Comparison of ENCODE assay signal across 15 mouse cellular contexts in genomic region chr14:75482231-75483175, GRCm38 (mm10). TPM values are rescaled to one million over a fixed set of nuclear protein-coding genes. Genes with fewer than 3 reads are reported as not detected.
DNase-seq lines count a peak whose midpoint lies in the region; ATAC-seq and TF ChIP-seq lines count a peak whose summit lies in the region.
"Had no signal": no experiment of that assay in that cellular context is flagged by ENCODE, and none has a peak within 500 bp of the region (broad histone marks: within the 10 kb centered on the region; RNA-seq: fewer than 3 reads in every experiment).

No protein-coding gene starts in this region.

- WGBS in hindbrain, embryonic 10.5 days, result 82% methylated on average over 15 of the region's 15 CpGs
- WGBS in midbrain, embryonic 13.5 days, result 69% methylated on average over 15 of the region's 15 CpGs

- TF ChIP-seq POLR2A in brain, embryonic 14.5 days (IDR thresholded peaks at IDR 0.05; ENCODE audit: borderline replicate concordance, extremely low read depth, insufficient read depth, insufficient read length, poor library complexity, severe bottlenecking), result no peak

- no peaks in the 10 kb centered on the region for H3K9me3 ChIP-seq in hindbrain, embryonic 10.5 days
- H3K9me3 ChIP-seq in midbrain, embryonic 13.5 days, result 0 out of 2 replicates have a peak, but pooled peaks cover 3% of the 10 kb centered on the region
- H3K9me3 ChIP-seq: G1E; heart, embryonic 13.5 days had no signal

- H3K27ac ChIP-seq in hindbrain, embryonic 10.5 days, result peak overlapping the region; percentile 36; the same call in 1 of the 2 replicates
- H3K27ac ChIP-seq in midbrain, embryonic 13.5 days, result peak overlapping the region; percentile 37; the same call in 1 of the 2 replicates
- H3K27ac ChIP-seq: heart, embryonic 13.5 days had no signal

- TF ChIP-seq CTCF in brain, embryonic 14.5 days (IDR thresholded peaks at IDR 0.05; ENCODE audit: borderline replicate concordance, extremely low read depth, insufficient read depth, insufficient read length), result no peak

- H3K9ac ChIP-seq in midbrain, embryonic 13.5 days (replicated peaks), result no peak overlapping the region
- H3K9ac ChIP-seq: heart, embryonic 13.5 days had no signal

- no peaks in the 10 kb centered on the region for H3K4me1 ChIP-seq in hindbrain, embryonic 10.5 days (replicated peaks)
- H3K4me1 ChIP-seq in midbrain, embryonic 13.5 days (replicated peaks), result peaks cover 20% of the 10 kb centered on the region
- H3K4me1 ChIP-seq: heart, embryonic 13.5 days had no signal

- ATAC-seq in midbrain, embryonic 13.5 days, result peak; percentile 66

- H3K4me3 ChIP-seq in hindbrain, embryonic 10.5 days, result no peak overlapping the region
- no peak overlapping the region for H3K4me3 ChIP-seq in midbrain, embryonic 13.5 days (replicated peaks)
- H3K4me3 ChIP-seq: heart, embryonic 13.5 days had no signal

- no peaks in the 10 kb centered on the region for H3K36me3 ChIP-seq in hindbrain, embryonic 10.5 days
- no peaks in the 10 kb centered on the region for H3K36me3 ChIP-seq in midbrain, embryonic 13.5 days
- H3K36me3 ChIP-seq: G1E; heart, embryonic 13.5 days had no signal

- no peak overlapping the region for H3K4me2 ChIP-seq in midbrain, embryonic 13.5 days (replicated peaks)
- H3K4me2 ChIP-seq: heart, embryonic 13.5 days had no signal

- peak; percentile 76 for DNase-seq in MN1 (ENCODE audit: low spot score)
- DNase-seq in brain, embryonic 14.5 days (ENCODE audit: low read depth), result peak; percentile 94
- no peak for DNase-seq in hindbrain, embryonic 10.5 days (ENCODE audit: low spot score)
- no peak for DNase-seq in frontal cortex, postnatal 36 days (ENCODE audit: low spot score in 2 of 2)
- DNase-seq in urinary bladder, adult 18-20 months (ENCODE audit: low spot score in 2 of 2), result no peak
- no peak for DNase-seq in right cerebral cortex, postnatal 25 days
- DNase-seq: adrenal gland, postnatal 25 days; cerebellum, postnatal 10 days; kidney, adult 18-20 months; kidney, postnatal 4 days; lung, postnatal 36 days; thymus, adult 18-20 months had no signal

- H3K27me3 ChIP-seq in hindbrain, embryonic 10.5 days (ENCODE audit: insufficient read depth, poor library complexity, severe bottlenecking), result no peaks in the 10 kb centered on the region
- H3K27me3 ChIP-seq in midbrain, embryonic 13.5 days, result no peaks in the 10 kb centered on the region
- H3K27me3 ChIP-seq: heart, embryonic 13.5 days had no signal

RNA-seq across cellular contexts. Expression of gene Siah3, which starts 26.7 kb away (rescaled TPM):
- 7.0 and 8.6 TPM in 2 replicates for polyA plus RNA-seq in brain, embryonic 14.5 days (2012; rRNA removed)
- 0.34 and 1.2 TPM in 2 replicates for polyA plus RNA-seq in hindbrain, embryonic 10.5 days (2016; fragmentation: Nextera tagmentation; extraction: Ambion mirVana)
- polyA plus RNA-seq in midbrain, embryonic 13.5 days (2015; fragmentation: Nextera tagmentation; extraction: Ambion mirVana), result 2.7 and 3.5 TPM in 2 replicates
- polyA plus RNA-seq: G1E; heart, embryonic 13.5 days had no signal

Comparison
In these comparisons a context has a peak if more than half of its experiments do, and no peak if none do; other contexts are left out.
1. DNase-seq: peak in MN1 (single experiment) and brain, embryonic 14.5 days (single experiment); none in hindbrain, embryonic 10.5 days (single experiment), frontal cortex, postnatal 36 days (0 of 2), urinary bladder, adult 18-20 months (0 of 2) and right cerebral cortex, postnatal 25 days (single experiment).